In the genomic region with DNA sequence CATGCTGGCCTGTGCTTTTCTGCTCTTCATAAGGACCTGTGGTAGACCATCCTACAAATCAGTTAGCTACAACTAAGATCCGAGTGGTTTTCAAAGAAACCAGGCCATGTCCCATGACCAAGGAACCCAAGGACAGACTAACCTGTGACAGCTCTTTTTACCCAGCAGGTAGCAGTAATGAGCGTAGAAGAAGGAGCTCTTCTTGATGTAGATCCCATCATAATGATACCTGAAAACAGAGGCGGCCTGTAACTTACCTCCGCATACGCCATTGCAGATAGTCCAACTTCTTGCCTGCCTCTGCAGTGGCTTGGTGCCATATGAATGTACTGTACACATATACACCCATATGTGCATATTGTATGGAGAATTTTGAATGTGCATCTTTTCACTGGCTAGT, we compare ENCODE assay signal across 21 mouse cellular contexts. TPM values are rescaled to one million over a fixed set of nuclear protein-coding genes. Genes with fewer than 3 reads are reported as not detected.
A peak's percentile ranks its signal among the peaks of the same experiment; 100 is the strongest.
DNase-seq lines count a peak whose midpoint lies in the region; ATAC-seq and TF ChIP-seq lines count a peak whose summit lies in the region.
"Had no signal": no experiment of that assay in that cellular context is flagged by ENCODE, and none has a peak within 500 bp of the region (broad histone marks: within the 10 kb centered on the region; RNA-seq: fewer than 3 reads in every experiment).

No protein-coding gene starts in this region.

- ATAC-seq in megakaryocyte-erythroid progenitor cell, adult 5-6 weeks (replicated peaks; ENCODE audit: low FRiP score, low TSS enrichment, poor library complexity, severe bottlenecking), result no peak

- intact Hi-C loops in gastrocnemius, adult 2 months (cut with DNase I), result no loop called here
- intact Hi-C loops in gastrocnemius, postnatal 14 days (cut with DNase I; ENCODE audit: low total_unique reads), result no loop called here
- intact Hi-C loops in left cerebral cortex, adult 2 months (cut with DNase I), result no loop called here
- intact Hi-C loops in left cerebral cortex, postnatal 4 days (cut with DNase I), result no loop called here

- DNase-seq in gastrocnemius, adult 2 months, result peak; percentile 8
- DNase-seq in gastrocnemius, postnatal 14 days, result no peak
- DNase-seq in left cerebral cortex, adult 2 months (ENCODE audit: extremely low spot score in 1 of 2, low spot score in 2 of 2), result no peak
- no peak for DNase-seq in left cerebral cortex, postnatal 4 days
- DNase-seq in 416B (ENCODE audit: low read depth) (peak; percentile 29), ES-CJ7 (ENCODE audit: low read depth, low spot score) (peak; percentile 38)
- no peak for DNase-seq in spleen, postnatal 14 days (ENCODE audit: low spot score in 2 of 2)
- DNase-seq: adrenal gland, postnatal 25 days; cerebellum, adult 2 months; gastrocnemius, postnatal 10 days; kidney, adult 18-20 months; kidney, postnatal 4 days; liver, embryonic 13.5 days; thymus, adult 18-20 months had no signal

- H3K27ac ChIP-seq in gastrocnemius, adult 2 months, result no peak overlapping the region
- H3K27ac ChIP-seq in left cerebral cortex, adult 2 months, result no peak overlapping the region
- H3K27ac ChIP-seq: embryonic facial prominence, embryonic 13.5 days; hindbrain, embryonic 15.5 days; liver, embryonic 13.5 days; macrophage; midbrain, embryonic 12.5 days had no signal

- no peak for TF ChIP-seq CTCF in gastrocnemius, adult 2 months (IDR thresholded peaks at IDR 0.05)
- TF ChIP-seq CTCF in left cerebral cortex, adult 2 months (IDR thresholded peaks at IDR 0.05), result peak; percentile 2; the same call in 1 of the 2 replicates

- no peak overlapping the region for H3K4me3 ChIP-seq in gastrocnemius, adult 2 months
- H3K4me3 ChIP-seq in left cerebral cortex, adult 2 months, result no peak overlapping the region
- H3K4me3 ChIP-seq: embryonic facial prominence, embryonic 13.5 days; hindbrain, embryonic 15.5 days; liver, embryonic 13.5 days; midbrain, embryonic 12.5 days had no signal

RNA-seq across cellular contexts. Expression of a gene that starts 10.8 kb away (rescaled TPM):
- total RNA-seq in gastrocnemius, adult 2 months (2021), result not detected
- under 1 TPM; 0.10 to 0.18 TPM for total RNA-seq in gastrocnemius, postnatal 14 days (2021)
- total RNA-seq in left cerebral cortex, adult 2 months (2021), result under 1 TPM in 1 of 2 experiments, not detected in 1; 0.34 TPM
- total RNA-seq in left cerebral cortex, postnatal 4 days (2021), result under 1 TPM; 0.28 to 0.76 TPM
- not detected in 2 replicates for total RNA-seq in megakaryocyte-erythroid progenitor cell, adult 5-6 weeks (2014; fragmentation: Nextera tagmentation)
- total RNA-seq in megakaryocyte-erythroid progenitor cell, adult 5-6 weeks (2017), result 0.65 TPM in 1 of 2 replicates, not detected in the other
- total RNA-seq: neutrophil, adult 5-6 weeks had no signal

RNA-seq across cellular contexts. Expression of a gene that starts 58.7 kb away (rescaled TPM):
- total RNA-seq in gastrocnemius, adult 2 months (2021), result under 1 TPM in 1 of 2 experiments, not detected in 1; 0.08 TPM
- under 1 TPM; 0.06 to 0.07 TPM for total RNA-seq in gastrocnemius, postnatal 14 days (2021)
- total RNA-seq in left cerebral cortex, adult 2 months (2021), result 10 to 100 TPM; 81.1 to 90.6 TPM
- total RNA-seq in left cerebral cortex, postnatal 4 days (2021), result 10 to 100 TPM; 20.7 to 21.2 TPM
- total RNA-seq in megakaryocyte-erythroid progenitor cell, adult 5-6 weeks (2014; fragmentation: Nextera tagmentation), result not detected in 2 replicates
- total RNA-seq in megakaryocyte-erythroid progenitor cell, adult 5-6 weeks (2017), result not detected in 2 replicates
- total RNA-seq: heart, postnatal 25 days had no signal

Comparison
In these comparisons a context has a peak if more than half of its experiments do, and no peak if none do; other contexts are left out.
1. DNase-seq: peak in gastrocnemius, adult 2 months (single experiment), 416B (single experiment) and ES-CJ7 (single experiment); none in gastrocnemius, postnatal 14 days (single experiment), left cerebral cortex, adult 2 months (0 of 2), left cerebral cortex, postnatal 4 days (single experiment) and spleen, postnatal 14 days (0 of 2).
2. RNA of a gene that starts 58.7 kb away (total RNA-seq): 81.1 to 90.6 TPM in left cerebral cortex, adult 2 months and 20.7 to 21.2 TPM in left cerebral cortex, postnatal 4 days; 0.08 TPM in gastrocnemius, adult 2 months, 0.06 to 0.07 TPM in gastrocnemius, postnatal 14 days and not detected in megakaryocyte-erythroid progenitor cell, adult 5-6 weeks; every median in the first group is over 10 times any median in the second.